Mouse (Mus musculus): ENCODE results near the gene Cox20.
"Not testable (repeated sequence)": the region's sequence is repeated elsewhere in the genome, so short reads cannot be mapped to it uniquely, and the experiment has no call there.

- TF ChIP-seq CTCF, POLR2A (IDR thresholded peaks at IDR 0.05; ENCODE audit: extremely low read depth, insufficient read depth, low read length): not testable (repeated sequence)
These were observed 25.3 kb downstream of the Cox20 start for GRCm38 (mm10) chr1:178344071-178344805.
